Mouse (Mus musculus): ENCODE data around the gene Ifngr2.

Ifngr2 gene

GRCm38 (mm10) chr16:91536372-91536771 lies 10.5 kb upstream of the Ifngr2 start:
- no peak for DNase-seq (ENCODE audit: inconsistent ontology term)

GRCm38 (mm10) chr16:91537065-91537464 lies 9.8 kb upstream of the Ifngr2 start:
- DNase-seq (ENCODE audit: inconsistent ontology term): no peak

GRCm38 (mm10) chr16:91538051-91538450 lies 8.8 kb upstream of the Ifngr2 start:
- no peak for DNase-seq (ENCODE audit: inconsistent ontology term)

GRCm38 (mm10) chr16:91538513-91538912 lies 8.4 kb upstream of the Ifngr2 start:
- no peak for DNase-seq (ENCODE audit: inconsistent ontology term)

GRCm38 (mm10) chr16:91541573-91542081 lies 5.2 kb upstream of the Ifngr2 start:
- DNase-seq (ENCODE audit: inconsistent ontology term): no peak

- DNase-seq (ENCODE audit: inconsistent ontology term): no peak
Measured at GRCm38 (mm10) chr16:91543619-91544018, 3.3 kb upstream of the Ifngr2 start.

GRCm38 (mm10) chr16:91545597-91546281 lies 1.1 kb upstream of the Ifngr2 start:
- DNase-seq (ENCODE audit: inconsistent ontology term): no peak

- peak; percentile 49 for DNase-seq (ENCODE audit: inconsistent ontology term)
Measured at GRCm38 (mm10) chr16:91546391-91546835, 459 bp upstream of the Ifngr2 start.

- no peak for DNase-seq (ENCODE audit: inconsistent ontology term)
Measured at GRCm38 (mm10) chr16:91547974-91548373, 1.1 kb downstream of the Ifngr2 start.

- no peak for DNase-seq (ENCODE audit: inconsistent ontology term)
Measured at GRCm38 (mm10) chr16:91548586-91548985, 1.7 kb downstream of the Ifngr2 start.

- no peak for DNase-seq (ENCODE audit: inconsistent ontology term)
Measured at GRCm38 (mm10) chr16:91548996-91549395, 2.1 kb downstream of the Ifngr2 start.

- no peak for DNase-seq (ENCODE audit: inconsistent ontology term)
Measured at GRCm38 (mm10) chr16:91549616-91550015, 2.7 kb downstream of the Ifngr2 start.

- DNase-seq (ENCODE audit: inconsistent ontology term): no peak
Measured at GRCm38 (mm10) chr16:91551081-91551524, 4.2 kb downstream of the Ifngr2 start.

GRCm38 (mm10) chr16:91552072-91552471 lies 5.2 kb downstream of the Ifngr2 start:
- DNase-seq (ENCODE audit: inconsistent ontology term): no peak

GRCm38 (mm10) chr16:91553625-91554024 lies 6.8 kb downstream of the Ifngr2 start:
- DNase-seq (ENCODE audit: inconsistent ontology term): peak; percentile 65

- DNase-seq (ENCODE audit: inconsistent ontology term): no peak
Measured at GRCm38 (mm10) chr16:91555017-91555605, 8.2 kb downstream of the Ifngr2 start.

- no peak for DNase-seq (ENCODE audit: inconsistent ontology term)
Measured at GRCm38 (mm10) chr16:91556659-91557058, 9.8 kb downstream of the Ifngr2 start.

- DNase-seq (ENCODE audit: inconsistent ontology term): no peak
Measured at GRCm38 (mm10) chr16:91557214-91557613, 10.3 kb downstream of the Ifngr2 start.

- DNase-seq (ENCODE audit: inconsistent ontology term): no peak
Measured at GRCm38 (mm10) chr16:91557693-91558092, 10.8 kb downstream of the Ifngr2 start.

- no peak for DNase-seq (ENCODE audit: inconsistent ontology term)
Measured at GRCm38 (mm10) chr16:91561099-91561498, 14.2 kb downstream of the Ifngr2 start.

- DNase-seq (ENCODE audit: inconsistent ontology term): no peak
Measured at GRCm38 (mm10) chr16:91561541-91562457, 14.9 kb downstream of the Ifngr2 start.

Data from Muller cell, postnatal 12 days (primary cell).